Mouse (Mus musculus) naive thymus-derived CD4-positive, alpha-beta T cell, adult 2 months (primary cell): ENCODE measurements around the gene Myocd.

Experiments
- DNase-seq: peaks from one replicate; pipeline ENCODE4 v3.0.0-alpha.2; 2011; ENCODE audit warnings: low read depth

Myocd gene

DNA sequence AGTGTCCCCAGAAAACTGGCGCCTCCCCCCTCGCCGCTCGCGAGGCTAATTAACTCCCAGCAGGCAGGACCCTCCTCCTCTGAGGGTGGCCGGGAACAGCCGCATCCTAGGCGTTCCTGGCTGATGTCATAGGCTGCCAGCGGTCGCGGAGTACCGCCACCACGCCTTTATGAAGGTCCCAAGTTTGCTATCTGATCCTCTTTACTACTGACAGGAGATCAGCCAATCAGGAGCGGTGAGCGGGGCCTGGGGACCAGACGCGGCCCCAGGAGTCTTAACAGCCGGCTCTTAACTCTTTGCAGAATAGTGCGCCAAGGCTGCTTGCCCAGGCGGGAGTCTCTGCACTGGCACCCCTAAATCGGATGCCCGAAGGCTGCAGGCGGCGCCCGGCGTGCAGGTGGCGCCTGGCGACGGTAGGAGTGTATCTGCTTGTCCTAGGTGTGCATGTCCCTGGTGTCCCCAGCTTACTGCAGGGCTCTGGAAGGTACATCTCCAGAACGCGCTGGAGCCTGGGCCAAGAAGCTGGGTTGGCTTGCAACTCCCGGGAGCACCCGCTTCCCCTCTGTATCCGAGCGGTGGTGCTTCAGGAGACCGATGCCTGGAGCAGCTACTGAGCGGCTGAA, at the start of gene Myocd:
Gene Myocd (minus strand): TSS at position 139 of the 623 bp plus-strand sequence.
- no peak for DNase-seq

DNA sequence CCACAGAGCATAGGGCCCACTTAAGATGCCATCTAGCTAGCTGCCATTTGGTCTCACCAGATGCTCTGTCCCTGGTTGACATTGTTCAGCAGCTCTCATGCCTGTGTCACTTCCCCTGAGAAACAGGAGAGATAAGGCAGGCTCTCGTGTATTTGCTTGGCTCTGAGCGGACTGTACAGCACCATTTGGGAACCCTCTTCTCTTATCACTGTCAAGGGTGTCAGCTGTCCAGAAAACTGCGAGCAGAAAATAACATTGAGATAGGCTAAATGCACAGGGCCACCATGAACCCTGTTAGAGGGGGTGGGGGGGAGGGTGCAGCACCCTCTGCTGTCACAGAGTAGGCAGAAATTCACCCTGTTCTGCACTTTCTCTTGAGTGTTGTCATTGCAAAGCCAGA, 34.0 kb upstream of the Myocd start:
- DNase-seq: no peak

DNA sequence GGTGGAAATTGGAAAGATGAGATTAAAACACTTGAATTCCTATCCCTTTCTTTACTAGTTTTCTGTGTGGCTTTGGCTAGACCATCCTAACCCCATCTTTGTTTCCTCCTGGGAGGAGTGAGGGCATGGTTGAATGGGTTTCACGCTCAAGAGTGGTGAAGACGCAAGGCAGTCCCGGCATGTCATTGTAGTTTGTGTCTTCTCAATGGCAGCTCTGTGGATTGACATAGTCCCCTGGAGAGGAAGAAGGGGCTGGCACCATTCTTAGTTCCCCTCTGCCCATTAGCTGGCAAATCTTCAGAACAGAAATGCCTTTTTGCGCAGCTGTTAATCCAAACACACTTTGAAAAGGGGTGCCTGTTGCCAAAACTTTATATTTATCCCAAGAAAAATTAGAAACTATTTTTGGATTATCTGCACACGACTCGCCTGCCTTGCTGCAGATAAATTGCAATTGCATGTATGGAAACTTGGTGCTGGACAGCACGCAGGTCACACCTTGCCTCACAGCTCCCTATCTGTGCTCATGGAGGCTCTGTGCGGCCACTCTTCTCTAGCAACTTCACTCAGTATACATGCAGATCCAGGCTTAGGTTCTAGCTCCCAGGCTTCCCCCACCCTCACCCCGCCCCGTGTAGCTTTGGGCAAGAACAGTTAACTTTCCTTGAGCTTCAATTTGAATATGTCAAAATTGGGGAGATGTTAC, 24.5 kb upstream of the Myocd start:
- no peak for DNase-seq

DNA sequence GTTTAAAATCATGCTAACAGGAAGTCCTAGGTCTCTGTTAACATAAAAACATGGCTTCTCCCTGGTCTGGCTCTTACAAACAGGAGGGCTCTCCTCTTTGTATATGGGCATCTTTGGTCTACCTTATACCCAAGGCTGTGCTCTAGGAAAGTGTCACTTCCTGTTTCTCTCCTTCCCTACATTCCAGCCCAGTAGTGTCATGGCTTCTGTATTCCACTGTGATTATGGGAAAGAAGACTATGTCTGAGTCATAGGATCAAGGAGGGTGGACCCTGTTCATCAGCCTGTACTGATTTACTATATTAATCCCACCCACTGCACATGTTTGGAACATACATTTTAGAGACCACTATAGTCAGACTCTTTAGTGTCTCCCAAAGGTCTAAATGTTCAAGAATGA, 23.2 kb upstream of the Myocd start:
- DNase-seq: no peak

DNA sequence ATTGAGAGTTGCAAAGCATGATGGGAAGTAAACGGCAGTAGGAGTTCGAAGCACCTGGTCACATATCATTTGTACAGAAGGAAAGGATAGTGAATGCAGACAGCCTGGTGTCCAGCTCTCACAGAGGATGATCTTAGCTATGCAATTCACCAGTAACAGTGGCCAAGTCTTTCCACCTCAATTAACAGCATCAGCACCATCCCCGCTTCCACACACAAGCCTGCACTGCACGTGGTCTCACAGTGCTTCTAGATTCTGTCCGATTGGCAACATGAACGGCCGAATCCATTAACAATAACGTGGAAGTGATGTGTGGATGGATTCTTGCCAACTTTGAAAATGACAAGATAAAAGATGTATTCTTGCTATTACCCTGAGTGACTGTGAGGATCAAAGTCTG, 17.9 kb upstream of the Myocd start:
- no peak for DNase-seq

DNA sequence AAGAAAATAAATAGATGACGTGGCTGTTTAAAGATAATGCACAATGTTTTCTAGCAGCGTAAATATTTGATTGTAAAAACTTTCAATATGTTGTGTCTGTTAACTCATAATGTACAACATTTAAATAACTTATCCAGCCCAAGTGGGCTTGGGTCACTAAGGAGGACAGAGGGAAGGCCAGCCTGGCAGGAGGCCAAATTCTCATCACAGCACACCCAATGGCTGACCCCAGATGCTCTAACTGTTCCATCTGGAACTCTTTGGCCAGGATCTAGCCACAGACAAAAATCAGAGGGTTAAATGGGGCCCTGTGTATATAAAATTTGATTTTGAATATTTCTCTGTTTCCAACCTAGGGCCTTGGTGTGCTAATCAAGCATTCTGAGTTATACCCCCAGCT, 16.4 kb upstream of the Myocd start:
- no peak for DNase-seq

DNA sequence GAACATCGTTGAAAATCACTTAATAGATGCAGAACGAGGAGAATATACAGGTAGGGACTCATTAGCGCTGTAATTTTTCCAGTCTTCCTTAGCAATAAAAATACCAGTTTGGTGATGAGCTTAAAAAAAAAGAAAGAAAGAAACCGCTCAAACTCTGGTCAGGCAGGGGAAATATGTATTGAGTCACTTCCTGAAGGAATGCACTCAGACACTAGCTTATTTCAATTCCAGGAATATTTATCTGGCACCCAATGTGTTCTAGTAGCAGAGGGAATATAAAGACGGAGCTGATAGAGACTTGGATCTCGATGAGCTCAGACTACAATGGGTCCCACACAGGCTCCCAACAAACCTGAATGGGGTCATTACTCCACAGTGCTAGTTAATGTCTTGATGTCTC, 5.7 kb upstream of the Myocd start:
- no peak for DNase-seq

DNA sequence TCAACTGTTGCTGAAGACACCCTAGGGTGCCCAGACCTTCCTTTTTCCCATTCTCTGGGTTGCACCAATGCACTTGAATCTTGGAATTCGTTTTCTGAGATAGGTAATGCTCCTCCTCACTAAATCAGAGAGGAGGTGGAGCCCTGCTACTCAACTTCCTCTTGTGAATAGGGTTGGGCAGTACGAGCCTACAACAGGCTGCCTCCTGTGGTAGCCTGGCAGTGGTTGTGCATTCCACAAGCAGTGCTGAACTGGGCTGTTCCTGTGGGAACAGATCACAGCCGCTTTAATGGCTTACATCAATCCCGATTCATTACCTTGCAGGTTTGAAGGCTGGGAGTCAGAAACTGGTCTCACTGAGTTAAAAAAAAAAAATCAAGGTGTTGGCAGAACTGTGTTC, 1.2 kb upstream of the Myocd start:
- no peak for DNase-seq

DNA sequence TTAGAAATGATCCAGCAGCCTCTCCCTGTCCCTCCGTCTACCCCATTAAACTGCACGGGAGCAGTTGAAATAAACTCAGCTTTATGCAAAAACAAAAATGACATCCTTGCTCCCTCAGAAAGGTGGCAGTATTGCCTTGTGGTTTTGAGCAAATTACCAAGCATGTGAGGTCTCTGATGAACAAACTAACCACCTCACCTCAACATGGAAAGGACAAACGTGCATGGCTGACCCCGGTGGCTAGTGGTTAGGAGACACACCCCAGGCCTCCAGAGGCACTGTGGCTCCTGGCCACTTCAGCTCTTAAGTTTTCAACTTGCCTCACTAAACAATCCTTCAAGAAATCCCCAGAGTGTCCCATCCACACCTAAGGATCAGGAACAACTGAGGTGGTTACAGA, 1.5 kb downstream of the Myocd start:
- DNase-seq: no peak

DNA sequence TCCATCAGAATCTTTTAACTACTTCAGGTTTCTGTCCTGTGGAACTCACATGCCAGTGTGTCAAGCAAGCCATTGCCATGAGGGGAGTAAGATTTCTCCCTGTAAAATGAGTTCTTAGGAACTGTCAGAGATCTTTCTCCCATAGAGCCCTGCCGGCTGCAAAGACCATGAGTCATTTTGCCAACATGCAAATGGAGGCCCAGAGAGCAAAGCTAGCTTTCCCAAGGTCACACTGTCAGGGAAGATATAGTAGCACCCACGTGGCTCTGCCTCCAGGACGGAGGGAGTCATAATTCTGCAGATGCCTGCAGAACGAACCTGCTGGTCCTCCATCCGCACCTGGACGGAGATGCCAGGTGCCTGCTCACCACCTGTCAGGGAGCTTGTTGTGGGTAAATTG, 6.3 kb downstream of the Myocd start:
- DNase-seq: no peak

DNA sequence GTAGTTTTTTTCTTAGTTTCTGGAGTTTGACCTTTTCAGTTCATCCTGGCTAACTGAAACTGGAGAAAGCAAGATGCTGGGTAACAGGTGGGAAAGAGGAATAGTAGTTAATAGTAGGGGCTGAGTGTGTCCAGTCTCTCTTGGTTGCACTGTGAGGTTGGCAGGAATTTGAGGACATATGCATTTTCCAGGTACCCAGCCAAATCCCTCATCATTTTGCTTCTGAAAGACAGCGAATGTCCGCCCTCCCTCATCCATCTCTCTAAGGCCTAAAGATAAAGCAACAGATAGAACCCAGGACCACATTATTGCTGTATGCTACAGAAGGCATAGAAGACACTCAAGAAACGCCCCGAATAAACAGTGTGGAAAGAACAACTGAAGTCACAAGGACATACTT, 10.8 kb downstream of the Myocd start:
- DNase-seq: no peak

DNA sequence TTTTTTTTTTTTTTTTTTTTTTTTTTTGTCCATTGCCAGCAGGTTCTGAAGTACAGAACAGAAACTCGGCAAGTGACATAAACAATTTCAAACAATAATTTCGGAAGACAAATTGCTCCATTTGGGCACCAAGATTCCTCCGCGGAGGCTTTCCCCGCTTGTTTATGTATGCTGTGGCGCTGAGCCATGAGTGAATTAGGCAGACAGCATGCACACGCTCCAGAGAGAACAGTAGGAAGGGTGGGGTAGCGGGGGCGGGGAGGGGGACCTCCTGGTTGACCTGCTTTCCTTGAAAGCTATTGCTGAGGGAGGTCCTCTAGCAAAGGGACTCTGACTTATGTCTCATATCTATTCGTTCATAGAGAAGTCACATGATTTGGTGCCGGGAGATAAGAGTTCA, 13.6 kb downstream of the Myocd start:
- no peak for DNase-seq

DNA sequence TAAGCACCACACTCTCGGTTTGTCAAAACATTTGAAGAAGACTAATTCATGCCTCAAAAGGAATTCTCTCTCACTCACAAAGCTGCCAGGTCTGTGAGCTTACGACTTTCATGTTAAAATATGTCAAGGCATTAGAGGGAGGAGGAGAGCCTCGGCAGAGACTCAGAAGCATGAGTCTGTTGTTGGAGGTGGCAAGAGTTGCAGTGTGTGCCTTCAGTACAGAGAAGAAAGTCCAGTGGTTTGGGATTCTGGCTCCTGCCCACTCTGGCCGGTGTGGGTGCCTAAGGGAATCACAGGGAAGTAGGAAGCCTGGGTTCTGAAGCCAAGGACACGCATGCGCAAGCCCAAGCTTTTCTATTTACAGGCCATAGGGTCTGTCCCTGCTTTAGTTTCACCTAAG, 14.2 kb downstream of the Myocd start:
- DNase-seq: no peak

DNA sequence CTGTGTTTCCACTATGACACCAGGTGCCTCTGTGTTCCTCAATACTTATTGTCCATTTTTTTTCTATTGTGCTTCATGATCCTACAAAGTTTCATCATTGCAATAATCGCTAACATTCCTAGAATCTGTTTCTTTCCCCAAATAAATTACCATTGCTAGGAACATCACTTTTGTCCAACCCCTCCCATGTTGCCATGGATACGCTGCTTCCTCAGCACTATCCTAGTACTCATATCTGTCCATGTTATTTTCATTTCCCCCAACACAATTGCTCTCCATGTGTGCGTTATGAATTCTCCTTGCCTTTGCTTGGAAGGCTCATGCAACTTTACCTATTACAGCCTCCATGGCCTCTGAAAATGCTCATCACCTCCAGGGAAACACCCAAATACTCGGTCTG, 19.4 kb downstream of the Myocd start:
- no peak for DNase-seq

DNA sequence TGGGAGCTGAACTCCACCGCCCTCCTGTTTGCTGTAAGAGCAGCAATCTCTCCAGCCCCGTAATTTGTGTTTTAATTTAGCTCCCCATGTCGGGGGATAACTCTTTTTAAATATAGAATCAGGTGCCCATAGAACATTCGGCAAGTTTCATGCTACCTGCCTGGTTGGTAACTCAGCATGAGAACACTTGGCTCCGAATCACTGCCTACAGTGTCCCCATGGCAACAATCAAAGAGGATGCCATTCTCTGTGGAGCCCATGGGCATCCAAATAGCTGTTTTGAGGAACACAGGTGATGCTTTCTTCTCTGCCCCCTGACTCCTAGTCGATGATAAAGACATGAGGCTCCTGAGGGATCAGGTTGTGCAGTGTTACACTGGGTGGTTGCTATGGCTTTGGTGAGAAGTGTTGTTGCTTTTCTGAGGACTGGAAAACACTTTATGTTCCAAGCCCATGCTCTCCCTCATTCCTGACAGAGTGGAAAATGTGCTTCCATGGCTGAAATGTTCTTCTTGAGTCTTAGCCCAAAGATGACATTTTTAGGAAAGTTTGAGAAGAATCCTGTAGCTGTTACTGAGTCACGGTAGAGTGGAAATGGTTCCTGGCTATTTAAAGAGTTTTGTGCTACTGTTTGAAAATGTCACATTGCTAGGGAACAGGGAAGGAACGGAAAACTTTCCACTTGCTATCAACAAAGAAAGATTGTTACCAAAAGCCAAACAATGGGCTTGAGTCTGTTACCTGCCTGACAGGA, 23.3 kb downstream of the Myocd start:
- DNase-seq: no peak

DNA sequence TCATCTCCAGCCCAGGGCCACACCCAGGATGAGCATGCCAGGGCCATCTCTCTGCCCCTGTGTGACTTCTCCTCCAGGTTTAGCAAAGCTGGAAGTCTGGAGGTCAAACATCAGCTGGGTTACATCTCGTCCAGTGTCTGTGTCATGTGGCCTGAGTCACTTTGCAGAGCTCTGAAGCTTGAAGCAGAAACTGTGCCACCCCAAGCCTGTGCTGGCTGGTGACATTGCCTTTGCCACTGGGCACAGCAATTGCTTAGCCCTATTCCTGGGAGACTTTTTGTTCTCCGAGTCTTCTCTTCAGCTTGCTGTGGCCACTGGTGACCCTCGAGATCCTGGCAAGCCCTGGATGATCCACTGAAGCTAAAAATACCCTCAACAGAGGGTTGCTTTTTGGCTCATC, 26.2 kb downstream of the Myocd start:
- no peak for DNase-seq

DNA sequence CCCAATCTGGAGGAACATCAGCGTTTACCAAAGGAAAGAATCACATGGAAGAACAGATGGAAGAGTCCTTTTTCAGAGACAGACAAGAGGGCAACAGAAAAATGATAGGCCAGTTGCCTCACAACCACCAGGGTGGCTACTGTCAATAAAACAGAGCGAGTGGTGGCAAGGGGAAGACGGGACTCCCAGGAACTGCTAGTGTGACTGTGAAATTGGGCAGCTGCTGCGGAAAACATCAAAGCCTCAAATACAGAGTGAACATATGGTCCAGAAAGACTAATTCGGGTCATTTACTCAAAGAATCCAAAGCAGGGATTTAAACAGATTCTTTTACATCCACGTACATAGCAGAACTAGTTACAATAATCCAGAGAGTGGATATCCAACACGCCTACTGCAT, 29.3 kb downstream of the Myocd start:
- DNase-seq: no peak

DNA sequence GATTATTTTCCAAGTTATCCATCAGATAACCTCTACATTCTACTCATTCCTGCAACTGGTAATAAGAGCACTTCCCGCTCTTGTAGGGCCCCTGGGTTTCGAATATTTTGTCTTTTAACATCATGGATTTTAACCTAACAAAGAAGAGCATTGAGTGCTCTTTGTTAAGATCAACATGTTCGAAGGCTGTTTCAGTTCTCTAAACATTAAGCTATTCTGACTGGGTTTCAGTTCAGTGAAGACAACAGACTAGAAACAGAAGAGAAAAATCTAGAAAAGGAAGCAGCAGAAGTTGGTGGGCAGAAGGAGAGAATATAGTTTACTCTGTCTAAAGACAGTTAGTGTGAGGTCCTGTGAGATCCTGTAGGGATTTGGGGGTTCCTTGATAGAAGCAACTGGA, 31.9 kb downstream of the Myocd start:
- no peak for DNase-seq

DNA sequence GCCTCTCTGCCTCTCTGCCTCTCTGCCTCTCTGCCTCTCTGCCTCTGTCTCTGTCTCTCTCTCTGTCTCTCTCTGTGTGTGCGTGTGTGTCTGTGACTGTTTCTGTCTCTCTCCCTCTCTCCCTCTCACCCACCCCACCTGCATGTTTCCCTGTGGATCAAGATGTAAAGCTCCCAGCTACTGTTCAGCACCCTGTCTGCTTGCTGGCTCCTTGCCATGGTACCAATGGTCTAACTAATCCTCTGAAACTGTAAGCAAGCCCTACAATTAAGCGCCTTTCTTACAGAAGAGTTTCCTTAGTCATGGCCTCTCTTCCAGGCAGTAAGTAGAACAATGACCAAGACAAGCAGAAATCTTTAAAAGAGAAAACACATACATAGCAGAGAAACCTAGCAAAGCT, 32.9 kb downstream of the Myocd start:
- DNase-seq: no peak

DNA sequence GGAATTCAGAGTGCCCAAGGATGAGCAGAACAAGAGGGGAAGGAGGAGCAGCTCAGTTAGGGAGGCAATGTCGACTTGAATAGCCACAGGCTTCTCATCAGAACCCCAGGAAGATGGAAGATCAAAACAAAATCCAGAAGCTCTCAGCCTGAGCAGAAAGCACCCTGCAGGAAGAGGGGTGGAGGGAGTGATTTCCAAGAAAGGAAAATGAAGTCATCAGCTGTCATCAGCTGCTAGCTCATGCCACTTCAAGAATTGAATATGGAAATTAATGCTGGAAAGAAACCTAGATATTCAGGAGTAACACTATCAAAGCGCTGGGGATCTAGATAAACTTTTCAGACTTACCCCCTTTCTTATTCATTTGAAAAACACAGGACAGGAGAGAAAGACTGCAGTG, 34.4 kb downstream of the Myocd start:
- DNase-seq: no peak

DNA sequence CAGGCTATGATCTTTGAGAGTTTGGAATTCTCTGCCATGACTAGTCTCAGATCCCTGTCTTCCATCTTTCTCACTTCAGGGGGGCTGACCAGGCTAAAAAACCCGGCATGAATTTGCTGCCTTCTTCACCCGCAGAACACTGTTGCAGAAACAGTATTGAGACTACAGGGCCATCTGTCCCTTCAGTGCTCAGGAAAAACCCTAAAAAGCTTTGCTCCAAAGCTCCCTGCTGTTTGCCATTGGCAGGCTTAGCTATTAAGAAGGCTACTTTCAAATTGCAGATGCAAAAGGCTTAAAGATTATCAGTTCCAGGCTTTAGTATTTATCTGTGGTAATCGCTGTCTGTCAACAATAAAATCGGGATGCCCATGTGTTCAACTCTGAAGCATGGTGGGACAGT, 38.0 kb downstream of the Myocd start:
- no peak for DNase-seq

DNA sequence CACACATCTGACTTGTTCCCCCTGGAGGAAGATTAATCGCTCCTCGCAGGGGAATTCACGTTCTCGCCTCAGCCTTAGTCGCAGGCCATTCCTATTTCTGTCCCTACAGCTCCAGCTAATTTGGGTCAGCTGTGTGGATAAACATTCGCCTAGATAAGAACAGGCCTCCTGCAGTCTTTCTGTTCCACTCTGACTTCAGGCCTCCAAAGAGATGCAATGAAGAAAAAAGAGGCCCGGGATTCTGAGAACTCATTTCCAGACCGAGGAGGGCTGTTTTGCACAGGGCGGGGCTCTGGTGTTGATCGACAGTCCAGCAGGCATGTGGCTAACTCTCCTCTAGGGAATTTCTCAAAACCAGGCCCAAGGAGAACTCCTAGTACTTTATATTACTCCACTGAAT, 43.0 kb downstream of the Myocd start:
- DNase-seq: no peak

DNA sequence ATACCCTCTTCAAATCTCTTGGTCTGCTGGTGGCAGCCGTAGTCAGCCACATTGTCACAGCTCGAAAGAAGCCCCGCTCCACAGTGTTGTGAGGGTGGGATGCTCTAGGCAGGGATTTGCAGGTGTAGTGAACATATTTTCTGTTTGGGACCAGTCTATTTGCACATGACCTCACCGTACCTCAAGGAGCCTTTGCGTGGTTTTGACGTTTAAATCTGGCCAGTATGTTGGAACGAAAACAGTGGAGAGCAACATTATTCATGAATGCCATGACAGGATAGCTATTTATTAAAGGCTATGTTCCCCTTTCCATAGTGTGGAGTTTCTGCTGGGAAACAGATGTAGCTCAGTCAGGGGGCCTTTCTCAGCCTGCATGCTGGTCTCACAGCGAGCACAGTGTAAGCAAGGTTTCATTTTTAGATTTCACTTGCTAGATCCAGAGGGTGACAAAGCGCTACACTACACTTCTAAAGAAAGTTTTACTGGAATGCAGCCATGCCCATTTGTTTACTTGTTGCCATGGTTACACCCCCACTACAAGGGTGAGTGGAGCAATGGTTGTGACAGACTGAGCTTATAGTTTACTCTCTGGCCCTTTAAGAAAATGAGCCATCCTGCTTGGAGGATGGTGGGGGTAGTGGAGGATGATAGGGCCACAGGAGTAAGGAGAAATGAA, 54.7 kb downstream of the Myocd start:
- DNase-seq: no peak
